Mouse (Mus musculus): ENCODE measurements around the gene Cyp17a1.

DNA sequence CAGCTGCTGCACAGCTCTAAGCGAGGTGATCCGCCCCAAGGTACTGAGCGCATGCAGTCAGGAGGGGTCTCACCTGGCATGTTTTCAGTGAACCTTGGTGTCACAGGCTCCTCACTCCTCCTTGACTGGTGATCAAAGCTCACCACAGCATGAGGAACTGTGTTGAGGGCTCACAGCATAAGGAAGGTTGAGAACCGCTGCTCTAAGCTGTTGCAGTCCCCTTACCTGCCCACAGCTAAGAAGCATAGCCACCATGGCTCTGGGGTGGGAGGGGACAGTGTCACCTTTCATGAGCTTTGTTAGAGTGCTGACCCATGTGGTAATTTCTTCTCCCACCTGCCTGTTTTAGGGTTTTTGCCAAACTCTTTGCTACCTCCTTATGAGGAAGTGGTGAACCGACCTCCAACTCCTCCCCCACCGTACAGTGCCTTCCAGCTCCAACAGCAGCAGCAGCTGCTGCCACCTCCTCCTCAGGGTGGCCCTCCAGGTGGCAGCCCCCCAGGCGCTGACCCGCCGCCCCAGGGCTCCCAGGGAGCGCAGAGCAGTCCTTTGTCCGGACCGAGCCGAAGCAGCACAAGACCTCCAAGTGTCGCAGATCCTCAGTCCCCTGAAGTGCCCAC, 19.2 kb downstream of the Cyp17a1 start:
- TF ChIP-seq POLR2A (IDR thresholded peaks at IDR 0.05; ENCODE audit: low read depth, low read length) (no peak), CTCF (IDR thresholded peaks at IDR 0.05; ENCODE audit: extremely low read depth, insufficient read depth, insufficient read length, insufficient replicate concordance) (no peak)
